Comparison of ENCODE assay signal across 9 mouse cellular contexts in genomic region chr1:75479635-75479989, GRCm38 (mm10). TPM values are rescaled to one million over a fixed set of nuclear protein-coding genes. Genes with fewer than 3 reads are reported as not detected.
DNase-seq lines count a peak whose midpoint lies in the region; ATAC-seq and TF ChIP-seq lines count a peak whose summit lies in the region.
"Had no signal": no experiment of that assay in that cellular context is flagged by ENCODE, and none has a peak within 500 bp of the region (broad histone marks: within the 10 kb centered on the region; RNA-seq: fewer than 3 reads in every experiment).

No protein-coding gene starts in this region.

- WGBS in embryonic facial prominence, embryonic 13.5 days, result 1% methylated on average over 24 of the region's 24 CpGs
- 2% methylated on average over 24 of the region's 24 CpGs for WGBS in intestine, embryonic 14.5 days
- WGBS in neural tube, embryonic 12.5 days, result under 1% methylated on average over 24 of the region's 24 CpGs

- peaks cover 22% of the 10 kb centered on the region for H3K36me3 ChIP-seq in embryonic facial prominence, embryonic 13.5 days
- peaks cover 23% of the 10 kb centered on the region for H3K36me3 ChIP-seq in intestine, embryonic 14.5 days (ENCODE audit: control insufficient read depth, insufficient read depth, low read length)
- H3K36me3 ChIP-seq in neural tube, embryonic 12.5 days, result peaks cover 34% of the 10 kb centered on the region

- TF ChIP-seq CTCF in left cerebral cortex, adult 2 months (IDR thresholded peaks at IDR 0.05), result no peak

- no peak for ATAC-seq in embryonic facial prominence, embryonic 13.5 days (ENCODE audit: insufficient number of reproducible peaks, insufficient read depth, low FRiP score, low TSS enrichment, low read depth)
- no peak for ATAC-seq in intestine, embryonic 14.5 days (replicated peaks; ENCODE audit: low FRiP score, low TSS enrichment, low read depth)
- no peak for ATAC-seq in neural tube, embryonic 12.5 days (ENCODE audit: low FRiP score, low read depth)

- peak overlapping the region; percentile 87 for H3K4me3 ChIP-seq in left cerebral cortex, adult 2 months
- peak overlapping the region; percentile 85 for H3K4me3 ChIP-seq in embryonic facial prominence, embryonic 13.5 days
- H3K4me3 ChIP-seq in intestine, embryonic 14.5 days (ENCODE audit: low read depth, low read length), result peak overlapping the region; percentile 73
- peak overlapping the region; percentile 84 for H3K4me3 ChIP-seq in neural tube, embryonic 12.5 days

- peaks cover 48% of the 10 kb centered on the region for H3K27me3 ChIP-seq in embryonic facial prominence, embryonic 13.5 days
- H3K27me3 ChIP-seq in intestine, embryonic 14.5 days (replicated peaks; ENCODE audit: control insufficient read depth, insufficient read depth, low read length), result peaks cover 37% of the 10 kb centered on the region
- peaks cover 22% of the 10 kb centered on the region for H3K27me3 ChIP-seq in neural tube, embryonic 12.5 days (replicated peaks)

- peak overlapping the region; percentile 82 for H3K9ac ChIP-seq in embryonic facial prominence, embryonic 13.5 days
- H3K9ac ChIP-seq in intestine, embryonic 14.5 days (ENCODE audit: low read length), result no peak overlapping the region; the same call in 1 of the 2 replicates
- peak overlapping the region; percentile 80 for H3K9ac ChIP-seq in neural tube, embryonic 12.5 days

- no peaks in the 10 kb centered on the region for H3K9me3 ChIP-seq in embryonic facial prominence, embryonic 13.5 days
- H3K9me3 ChIP-seq in intestine, embryonic 14.5 days (ENCODE audit: control insufficient read depth, low read length), result no peaks in the 10 kb centered on the region
- no peaks in the 10 kb centered on the region for H3K9me3 ChIP-seq in neural tube, embryonic 12.5 days

- intact Hi-C loops in left cerebral cortex, adult 2 months (cut with DNase I), result loop anchor here (2.0 to 5.0 kb wide), 4 partner anchors 79 to 117 kb away; no protein-coding TSS in a partner anchor

- peaks cover 25% of the 10 kb centered on the region for H3K4me1 ChIP-seq in embryonic facial prominence, embryonic 13.5 days
- peaks cover 15% of the 10 kb centered on the region; the same call in 1 of the 2 replicates for H3K4me1 ChIP-seq in intestine, embryonic 14.5 days (replicated peaks; ENCODE audit: control insufficient read depth, insufficient read depth, low read length)
- peaks cover 36% of the 10 kb centered on the region for H3K4me1 ChIP-seq in neural tube, embryonic 12.5 days

- no peak for DNase-seq in left cerebral cortex, adult 2 months (ENCODE audit: extremely low spot score in 1 of 2, low spot score in 2 of 2)
- no peak for DNase-seq in left cerebral cortex, adult 8-10 months (ENCODE audit: low spot score in 2 of 2)
- no peak for DNase-seq in intestine, embryonic 14.5 days (ENCODE audit: low spot score)
- no peak for DNase-seq in urinary bladder, adult 2 months (ENCODE audit: low spot score)
- DNase-seq in left cerebral cortex, adult 11 months (ENCODE audit: low spot score), result no peak
- no peak for DNase-seq in urinary bladder, postnatal 10 days (ENCODE audit: low spot score)

- peak overlapping the region; percentile 86 for H3K4me2 ChIP-seq in embryonic facial prominence, embryonic 13.5 days
- H3K4me2 ChIP-seq in intestine, embryonic 14.5 days (ENCODE audit: low read length), result peak overlapping the region; percentile 70
- H3K4me2 ChIP-seq in neural tube, embryonic 12.5 days (replicated peaks), result peak overlapping the region; percentile 93

- peak overlapping the region; percentile 98 for H3K27ac ChIP-seq in left cerebral cortex, adult 2 months
- H3K27ac ChIP-seq in embryonic facial prominence, embryonic 13.5 days, result no peak overlapping the region; the same call in 1 of the 2 replicates
- no peak overlapping the region for H3K27ac ChIP-seq in intestine, embryonic 14.5 days (ENCODE audit: low read depth)
- peak overlapping the region; percentile 69; the same call in 1 of the 2 replicates for H3K27ac ChIP-seq in neural tube, embryonic 12.5 days

RNA-seq across cellular contexts. Expression of gene Tmem198, which starts 0.3 kb away (rescaled TPM):
- total RNA-seq in left cerebral cortex, adult 2 months (2021), result 100 to 1,000 TPM; 110 to 112 TPM
- 10 to 100 TPM; 62.4 to 70.5 (median 64.8) TPM for total RNA-seq in left cerebral cortex, adult 8-10 months (2022)
- polyA plus RNA-seq in embryonic facial prominence, embryonic 13.5 days (2015; fragmentation: Nextera tagmentation; extraction: Ambion mirVana), result 1.1 and 1.5 TPM in 2 replicates
- 1.9 and 2.6 TPM in 2 replicates for polyA plus RNA-seq in intestine, embryonic 14.5 days (2014; fragmentation: Nextera tagmentation; extraction: Ambion mirVana)
- polyA plus RNA-seq in neural tube, embryonic 12.5 days (2016; fragmentation: Nextera tagmentation; extraction: Ambion mirVana), result 28.9 and 30.4 TPM in 2 replicates
- polyA plus RNA-seq in urinary bladder, adult 2 months (2012; rRNA removed), result 1.1 and 1.6 TPM in 2 replicates
- total RNA-seq: granulocyte monocyte progenitor cell, adult 5-6 weeks had no signal

RNA-seq across cellular contexts. Expression of gene Chpf, which starts 0.5 kb away (rescaled TPM):
- total RNA-seq in left cerebral cortex, adult 2 months (2021), result 10 to 100 TPM; 80.5 to 87.3 TPM
- 10 to 100 TPM; 76.6 to 84.3 (median 80.0) TPM for total RNA-seq in left cerebral cortex, adult 8-10 months (2022)
- polyA plus RNA-seq in embryonic facial prominence, embryonic 13.5 days (2015; fragmentation: Nextera tagmentation; extraction: Ambion mirVana), result 30.6 and 31.5 TPM in 2 replicates
- 36.7 and 42.8 TPM in 2 replicates for polyA plus RNA-seq in intestine, embryonic 14.5 days (2014; fragmentation: Nextera tagmentation; extraction: Ambion mirVana)
- 43.6 and 43.7 TPM in 2 replicates for polyA plus RNA-seq in neural tube, embryonic 12.5 days (2016; fragmentation: Nextera tagmentation; extraction: Ambion mirVana)
- 65.0 and 69.4 TPM in 2 replicates for polyA plus RNA-seq in urinary bladder, adult 2 months (2012; rRNA removed)

RNA-seq across cellular contexts. Expression of gene Obsl1, which starts 26.6 kb away (rescaled TPM):
- 10 to 100 TPM; 29.3 to 29.8 TPM for total RNA-seq in left cerebral cortex, adult 2 months (2021)
- 10 to 100 TPM; 25.9 to 30.7 (median 28.7) TPM for total RNA-seq in left cerebral cortex, adult 8-10 months (2022)
- polyA plus RNA-seq in embryonic facial prominence, embryonic 13.5 days (2015; fragmentation: Nextera tagmentation; extraction: Ambion mirVana), result 62.3 and 67.1 TPM in 2 replicates
- 80.9 and 88.4 TPM in 2 replicates for polyA plus RNA-seq in intestine, embryonic 14.5 days (2014; fragmentation: Nextera tagmentation; extraction: Ambion mirVana)
- polyA plus RNA-seq in neural tube, embryonic 12.5 days (2016; fragmentation: Nextera tagmentation; extraction: Ambion mirVana), result 49.0 and 50.6 TPM in 2 replicates
- polyA plus RNA-seq in urinary bladder, adult 2 months (2012; rRNA removed), result 30.0 and 30.7 TPM in 2 replicates
- total RNA-seq: granulocyte monocyte progenitor cell, adult 5-6 weeks had no signal

RNA-seq across cellular contexts. Expression of gene Inha, which starts 27.3 kb away (rescaled TPM):
- total RNA-seq in left cerebral cortex, adult 2 months (2021), result 10 to 100 TPM; 24.8 to 30.1 TPM
- 10 to 100 TPM; 18.8 to 24.0 (median 21.0) TPM for total RNA-seq in left cerebral cortex, adult 8-10 months (2022)
- 12.3 and 13.2 TPM in 2 replicates for polyA plus RNA-seq in embryonic facial prominence, embryonic 13.5 days (2015; fragmentation: Nextera tagmentation; extraction: Ambion mirVana)
- polyA plus RNA-seq in intestine, embryonic 14.5 days (2014; fragmentation: Nextera tagmentation; extraction: Ambion mirVana), result 3.5 and 3.9 TPM in 2 replicates
- polyA plus RNA-seq in neural tube, embryonic 12.5 days (2016; fragmentation: Nextera tagmentation; extraction: Ambion mirVana), result 7.3 and 10.0 TPM in 2 replicates
- 19.6 and 23.9 TPM in 2 replicates for polyA plus RNA-seq in urinary bladder, adult 2 months (2012; rRNA removed)
- total RNA-seq: granulocyte monocyte progenitor cell, adult 5-6 weeks had no signal

RNA-seq across cellular contexts. Expression of gene Asic4, which starts 29.4 kb away (rescaled TPM):
- total RNA-seq in left cerebral cortex, adult 2 months (2021), result 10 to 100 TPM in 1 of 2 experiments, 1 to 10 TPM in 1; 8.7 to 13.2 TPM
- 10 to 100 TPM; 21.5 to 26.7 (median 25.1) TPM for total RNA-seq in left cerebral cortex, adult 8-10 months (2022)
- polyA plus RNA-seq in embryonic facial prominence, embryonic 13.5 days (2015; fragmentation: Nextera tagmentation; extraction: Ambion mirVana), result 0.30 and 0.45 TPM in 2 replicates
- polyA plus RNA-seq in intestine, embryonic 14.5 days (2014; fragmentation: Nextera tagmentation; extraction: Ambion mirVana), result 0.47 and 1.0 TPM in 2 replicates
- 22.1 and 24.3 TPM in 2 replicates for polyA plus RNA-seq in neural tube, embryonic 12.5 days (2016; fragmentation: Nextera tagmentation; extraction: Ambion mirVana)
- polyA plus RNA-seq in urinary bladder, adult 2 months (2012; rRNA removed), result 0.03 and 0.06 TPM in 2 replicates
- total RNA-seq: granulocyte monocyte progenitor cell, adult 5-6 weeks had no signal

Comparison
In these comparisons a context has a peak if more than half of its experiments do, and no peak if none do; other contexts are left out.
1. H3K27ac ChIP-seq: peak in left cerebral cortex, adult 2 months (single experiment) and neural tube, embryonic 12.5 days (single experiment); none in embryonic facial prominence, embryonic 13.5 days (single experiment) and intestine, embryonic 14.5 days (single experiment).
2. Peak in every context shown above with its lines, with median percentiles within 50 percentile points of each other: H3K4me3 ChIP-seq and H3K4me2 ChIP-seq.